Mouse (Mus musculus) fibroblast of lung, adult 2 months (primary cell): ENCODE results near the gene Ccdc170.
"Not testable (repeated sequence)": the region's sequence is repeated elsewhere in the genome, so short reads cannot be mapped to it uniquely, and the experiment has no call there.

ENCODE experiments used
- DNase-seq: peaks from one replicate; pipeline ENCODE4 v3.0.0-alpha.2; 2011; ENCODE audit warnings: low read depth

Gene Ccdc170

GRCm38 (mm10) chr10:4600796-4601474 is 118.6 kb downstream of the Ccdc170 start:
- no peak for DNase-seq

- DNase-seq = not testable (repeated sequence)
Observed at GRCm38 (mm10) chr10:4601612-4602011, 119.3 kb downstream of the Ccdc170 start.

- no peak for DNase-seq
Observed at GRCm38 (mm10) chr10:4602466-4602865, 120.2 kb downstream of the Ccdc170 start.

GRCm38 (mm10) chr10:4604527-4605209 is 122.4 kb downstream of the Ccdc170 start:
- DNase-seq = peak; percentile 27

- peak; percentile 20 for DNase-seq
Observed at GRCm38 (mm10) chr10:4610234-4610633, 127.9 kb downstream of the Ccdc170 start.

- DNase-seq = peak; percentile 31
Observed at GRCm38 (mm10) chr10:4611386-4612155, 129.3 kb downstream of the Ccdc170 start, which contains the start of gene Esr1. Gene Esr1 (plus strand): TSS chr10:4611593.
